Mouse (Mus musculus) large intestine, adult 2 months (tissue): ENCODE data around the gene Mptx1. TPM values are rescaled to one million over a fixed set of nuclear protein-coding genes. Genes with fewer than 3 reads are reported as not detected.
"Not testable (repeated sequence)": the region's sequence is repeated elsewhere in the genome, so short reads cannot be mapped to it uniquely, and the experiment has no call there.

ENCODE experiments used
- DNase-seq: peaks from one replicate; pipeline ENCODE4 v3.0.0-alpha.2; 2012; ENCODE audit warnings: low read depth, low spot score
- WGBS: fragments of 180-500 bp; shearing (Covaris S2); methylation state at CpG from one replicate; pipeline ENCODE4 v1.1.7; 2018; 5-methylcytosine and 5-hydroxymethylcytosine counted together
- polyA plus RNA-seq: library from polyadenylated mRNA; depleted of rRNA; stranded (reverse); fragments of >200 nt; gene quantifications from 2 replicates; pipeline ENCODE4 v1.2.3, GENCODE M21; 2012; rRNA removed

Gene Mptx1
- polyA plus RNA-seq, result 12.2 and 16.5 TPM in 2 replicates

DNA sequence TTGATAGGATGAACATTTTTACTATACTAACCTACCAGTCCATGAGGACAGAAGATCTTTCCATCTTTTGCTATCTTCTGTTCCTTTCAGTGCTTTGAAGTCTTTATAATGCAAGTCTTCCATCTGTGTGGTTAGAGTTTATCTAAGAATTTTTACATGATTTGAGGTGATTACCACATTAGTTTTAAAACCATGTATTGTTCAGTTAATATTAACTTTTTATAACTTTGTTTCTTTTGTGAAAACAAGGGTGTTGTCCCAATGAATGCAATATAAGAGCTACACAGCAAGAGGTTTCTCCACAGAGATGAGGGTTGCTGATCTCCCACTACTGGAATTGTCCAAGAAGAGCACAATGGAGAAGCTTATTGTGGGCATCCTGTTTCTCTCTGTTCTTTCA lies at the start of gene Mptx1:
TSS of gene Mptx1 (plus strand) at position 301 of the 400 bp plus-strand sequence.
- no peak for DNase-seq

DNA sequence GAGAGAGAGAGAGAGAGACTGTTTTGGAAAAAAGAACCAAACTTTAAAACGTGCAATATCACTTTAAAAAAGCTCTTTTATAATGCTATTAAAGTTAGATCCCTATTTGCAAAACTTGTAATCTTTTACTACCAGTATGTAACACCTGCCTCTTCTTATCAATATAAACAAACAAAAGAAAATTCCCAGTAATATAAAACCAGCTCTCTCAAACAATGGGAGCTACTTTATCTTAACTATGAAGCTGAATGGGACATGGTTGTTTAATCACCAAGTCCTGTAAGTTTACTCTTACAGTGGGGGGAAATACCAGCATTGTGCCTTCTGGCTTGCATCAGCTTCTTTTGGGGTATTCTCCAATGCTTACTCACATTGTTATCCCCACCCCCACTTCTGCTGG lies 27.2 kb upstream of the Mptx1 start:
- WGBS, result 4% methylated on average over 1 of the region's 1 CpGs
- DNase-seq, result no peak

- no peak for DNase-seq
- whole genome bisulfite sequencing, result 74% methylated on average over 2 of the region's 2 CpGs
Observed at GRCm38 (mm10) chr1:174317308-174317707, 13.0 kb upstream of the Mptx1 start.

DNA sequence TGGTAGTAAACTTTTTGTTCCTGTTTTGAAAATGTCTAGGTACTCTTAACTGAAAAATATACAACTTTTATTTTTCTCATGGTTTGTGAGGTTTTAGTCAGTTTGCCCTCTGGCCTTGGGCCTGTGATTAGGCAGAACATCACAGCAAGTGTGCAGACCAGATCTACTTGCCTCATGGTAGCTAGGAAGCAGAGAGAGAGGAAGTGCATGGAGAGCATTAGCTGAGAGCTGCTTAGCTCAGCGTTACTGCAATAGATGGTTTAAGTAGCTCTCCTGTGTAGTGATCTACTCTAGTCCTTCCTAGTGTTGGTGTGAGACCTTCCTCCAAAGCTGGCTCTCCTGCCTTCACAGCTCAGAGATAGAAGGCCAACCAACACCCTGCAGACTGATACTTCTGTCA lies 23.3 kb downstream of the Mptx1 start:
- WGBS, result 78% methylated on average over 1 of the region's 1 CpGs
- DNase-seq, result not testable (repeated sequence)

DNA sequence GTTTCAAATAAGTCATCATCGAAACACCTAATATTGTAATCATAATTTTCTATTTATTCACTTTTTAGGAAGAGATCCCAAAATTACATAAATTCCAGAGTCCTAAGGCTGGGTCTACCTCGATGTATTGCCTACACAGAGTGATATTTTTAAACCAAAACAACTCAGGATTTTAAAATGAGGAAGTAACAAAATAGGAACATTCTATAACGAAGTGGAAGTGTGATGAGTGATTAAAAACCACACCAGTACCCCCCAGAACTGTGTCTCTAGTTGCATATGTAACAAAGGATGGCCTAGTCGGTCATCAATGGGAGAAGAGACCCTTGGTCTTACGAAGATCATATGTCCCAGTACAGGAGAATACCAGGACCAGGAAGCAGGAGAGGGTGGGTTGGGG lies 24.3 kb downstream of the Mptx1 start:
- WGBS, result 68% methylated on average over 5 of the region's 5 CpGs
- DNase-seq, result no peak

GRCm38 (mm10) chr1:174364882-174365451 lies 34.6 kb downstream of the Mptx1 start, which contains the start of gene Olfr417:
TSS of gene Olfr417 (plus strand) at chr1:174365122.
- no peak for DNase-seq
- WGBS, result 68% methylated on average over 2 of the region's 2 CpGs

- WGBS, result 79% methylated on average over 3 of the region's 3 CpGs
- DNase-seq, result no peak
Observed at GRCm38 (mm10) chr1:174373799-174374198, 43.5 kb downstream of the Mptx1 start.

Other genes with a start within 250 kb of the Mptx1 start
- not detected in 2 replicates for gene Olfr429, start 246.2 kb upstream of the Mptx1 start, polyA plus RNA-seq
- not detected in 2 replicates for gene Olfr427, start 233.6 kb upstream of the Mptx1 start, polyA plus RNA-seq
- gene Olfr231, start 209.4 kb upstream of the Mptx1 start, polyA plus RNA-seq, result not detected in 2 replicates
- gene Olfr424, start 199.0 kb upstream of the Mptx1 start, polyA plus RNA-seq, result not detected in 2 replicates
- not detected in 2 replicates for gene Olfr420, start 174.9 kb upstream of the Mptx1 start, polyA plus RNA-seq
- not detected in 2 replicates for gene Spta1, start 157.7 kb upstream of the Mptx1 start, polyA plus RNA-seq
- 0.07 TPM in 1 of 2 replicates, not detected in the other for gene Olfr419, start 78.5 kb upstream of the Mptx1 start, polyA plus RNA-seq
- gene Olfr417, start 34.6 kb downstream of the Mptx1 start, polyA plus RNA-seq, result not detected in 2 replicates
- gene Olfr248, start 60.5 kb downstream of the Mptx1 start, polyA plus RNA-seq, result not detected in 2 replicates
- not detected in 2 replicates for gene Olfr414, start 93.5 kb downstream of the Mptx1 start, polyA plus RNA-seq
- gene Olfr220, start 111.6 kb downstream of the Mptx1 start, polyA plus RNA-seq, result not detected in 2 replicates
- gene Fmn2, start 171.3 kb downstream of the Mptx1 start, polyA plus RNA-seq, result 0.07 and 0.09 TPM in 2 replicates